Mouse (Mus musculus) myocyte (in vitro differentiated cells): Measurements from ENCODE around the gene Etv6. TPM values are rescaled to one million over a fixed set of nuclear protein-coding genes. Genes with fewer than 3 reads are reported as not detected.

Source experiments
- H3K27me3 ChIP-seq: one replicate; pipeline ENCODE4 v1.6.1; 2011; ENCODE audit not compliant: control insufficient read depth, insufficient read depth, insufficient read length
- H3K36me3 ChIP-seq: one replicate; pipeline ENCODE4 v1.6.1; 2011; ENCODE audit not compliant: control insufficient read depth, insufficient read depth
- H3K4me2 ChIP-seq: one replicate; pipeline ENCODE4 v1.6.1; 2011; ENCODE audit warnings: low read depth, control low read depth
- H3K4me3 ChIP-seq: one replicate; pipeline ENCODE4 v1.5.1; 2011; ENCODE audit warnings: mild to moderate bottlenecking, control low read depth, moderate library complexity
- H3K79me2 ChIP-seq: one replicate; pipeline ENCODE4 v1.6.1; 2011; ENCODE audit not compliant: control insufficient read depth, insufficient read depth
- H3ac ChIP-seq: one replicate; pipeline ENCODE4 v1.6.1; 2011; ENCODE audit not compliant: control insufficient read depth, insufficient read length
- CEBPB ChIP-seq: IDR thresholded peaks from 2 replicates; pipeline ENCODE4 v1.6.1; 2011; ENCODE audit warnings: mild to moderate bottlenecking, moderate library complexity; ENCODE audit not compliant: poor library complexity, insufficient read depth, severe bottlenecking
- E2F4 ChIP-seq: IDR thresholded peaks from one replicate; pipeline ENCODE4 v1.6.1; 2011; ENCODE audit warnings: mild to moderate bottlenecking, control low read depth, moderate library complexity; ENCODE audit not compliant: insufficient read depth
- MAX ChIP-seq: IDR thresholded peaks from one replicate; pipeline ENCODE4 v1.6.1; 2011; ENCODE audit warnings: low read depth, mild to moderate bottlenecking, control low read depth
- MYOD1 ChIP-seq, 3 experiments: IDR thresholded peaks; one replicate each; pipeline ENCODE4 v1.6.1; 2011; ENCODE audit warnings: control low read depth in 2 of 3, low read depth in 2 of 3, mild to moderate bottlenecking in 2 of 3, moderate library complexity in 1 of 3; ENCODE audit not compliant: insufficient read length in 2 of 3, control insufficient read depth in 1 of 3
- MYOG ChIP-seq, 3 experiments: IDR thresholded peaks; one replicate each; pipeline ENCODE4 v1.6.1; 2011; ENCODE audit warnings: control low read depth in 2 of 3, low read depth in 2 of 3, mild to moderate bottlenecking in 2 of 3; ENCODE audit not compliant: insufficient read length in 2 of 3, control insufficient read depth in 1 of 3, insufficient read depth in 1 of 3
- POLR2A ChIP-seq: IDR thresholded peaks from one replicate; pipeline ENCODE4 v1.6.1; 2011; ENCODE audit warnings: low read depth, mild to moderate bottlenecking, control low read depth, moderate library complexity; ENCODE audit not compliant: insufficient read length
- POLR2AphosphoS2 ChIP-seq: IDR thresholded peaks from one replicate; pipeline ENCODE4 v1.6.1; 2011; ENCODE audit warnings: low read depth, control low read depth; ENCODE audit not compliant: insufficient read length
- REST ChIP-seq: IDR thresholded peaks from one replicate; pipeline ENCODE4 v1.6.1; 2011; ENCODE audit warnings: mild to moderate bottlenecking, control low read depth, moderate library complexity; ENCODE audit not compliant: insufficient read depth, insufficient read length
- SRF ChIP-seq: IDR thresholded peaks from one replicate; pipeline ENCODE4 v1.6.1; 2011; ENCODE audit warnings: low read depth; ENCODE audit not compliant: control insufficient read depth, insufficient read length
- TCF12 ChIP-seq: IDR thresholded peaks from one replicate; pipeline ENCODE4 v1.6.1; 2011; ENCODE audit warnings: mild to moderate bottlenecking, control low read depth; ENCODE audit not compliant: poor library complexity, insufficient read depth, severe bottlenecking
- TCF3 ChIP-seq: IDR thresholded peaks from one replicate; pipeline ENCODE4 v1.6.1; 2011; ENCODE audit warnings: low read depth, control low read depth; ENCODE audit not compliant: insufficient read length
- USF1 ChIP-seq: IDR thresholded peaks from one replicate; pipeline ENCODE4 v1.6.1; 2011; ENCODE audit warnings: low read depth, mild to moderate bottlenecking, control low read depth, moderate library complexity
- polyA plus RNA-seq: library from polyadenylated mRNA; unstranded; fragments of >200 nt; fragmentation: generic; extraction: Trizol; gene quantifications from one replicate; pipeline ENCODE4 v1.2.1, GENCODE M21; 2012; ENCODE audit warnings: missing spikeins

Gene Etv6
- polyA plus RNA-seq, 1 experiment = 6.8 TPM

DNA sequence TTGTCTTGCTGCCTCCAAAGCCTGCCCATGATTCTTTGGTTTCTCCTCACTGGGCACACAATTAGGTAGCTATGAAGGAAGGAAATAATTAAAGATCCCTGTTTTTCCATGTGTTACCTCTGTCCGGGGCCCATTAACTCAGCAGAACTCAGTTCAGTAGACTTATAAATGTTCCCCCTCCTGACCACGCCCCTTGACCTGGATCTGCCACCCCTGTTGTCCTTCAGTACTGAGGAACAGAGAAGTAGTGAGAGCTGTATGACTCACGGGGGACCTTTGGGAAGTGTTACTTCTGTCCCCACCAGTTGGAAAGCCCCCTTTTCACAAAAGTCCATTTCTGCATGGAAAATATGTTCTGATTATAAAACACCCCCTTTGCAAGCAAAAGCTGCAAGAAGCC is 226.4 kb downstream of the Etv6 start:
- H3K4me2 ChIP-seq = no peak overlapping the region
- no peaks in the 10 kb centered on the region for H3K27me3 ChIP-seq
- H3K79me2 ChIP-seq = no peaks in the 10 kb centered on the region
- TF ChIP-seq CEBPB (no peak), POLR2A (no peak), POLR2AphosphoS2 (no peak), SRF (no peak)
- no peak overlapping the region for H3K4me3 ChIP-seq
- peaks cover 15% of the 10 kb centered on the region for H3K36me3 ChIP-seq
- H3ac ChIP-seq = no peak overlapping the region

- H3ac ChIP-seq = no peak overlapping the region
- TF ChIP-seq POLR2A (no peak), USF1 (no peak), MYOD1 (IDR thresholded peaks at IDR 0.05; ENCODE audit: control insufficient read depth in 1 of 3, insufficient read length in 2 of 3, low read depth in 2 of 3) (no peak), TCF12 (no peak), E2F4 (no peak), CEBPB (no peak), SRF (no peak), POLR2AphosphoS2 (no peak), MYOG (IDR thresholded peaks at IDR 0.05; ENCODE audit: control insufficient read depth in 1 of 3, insufficient read depth in 1 of 3, insufficient read length in 2 of 3, low read depth in 2 of 3) (no peak), TCF3 (no peak), MAX (no peak), REST (no peak)
- no peaks in the 10 kb centered on the region for H3K79me2 ChIP-seq
- H3K27me3 ChIP-seq = no peaks in the 10 kb centered on the region
- H3K4me3 ChIP-seq = no peak overlapping the region
- H3K36me3 ChIP-seq = peaks cover 19% of the 10 kb centered on the region
- no peak overlapping the region for H3K4me2 ChIP-seq
These were observed 226.9 kb downstream of the Etv6 start for GRCm38 (mm10) chr6:134262383-134262782.

- peak overlapping the region; percentile 50 for H3K4me2 ChIP-seq
- no peak overlapping the region for H3ac ChIP-seq
- H3K36me3 ChIP-seq = peaks cover 17% of the 10 kb centered on the region
- no peaks in the 10 kb centered on the region for H3K79me2 ChIP-seq
- TF ChIP-seq MAX (no peak), TCF12 (no peak)
- no peaks in the 10 kb centered on the region for H3K27me3 ChIP-seq
- no peak overlapping the region for H3K4me3 ChIP-seq
These were observed 227.6 kb downstream of the Etv6 start for GRCm38 (mm10) chr6:134262911-134263607.

GRCm38 (mm10) chr6:134273884-134274283 is 238.4 kb downstream of the Etv6 start:
- Histone ChIP-seq H3K79me2 (no peaks in the 10 kb centered on the region), H3K4me2 (no peak overlapping the region), H3ac (no peak overlapping the region), H3K27me3 (no peaks in the 10 kb centered on the region), H3K36me3 (no peaks in the 10 kb centered on the region), H3K4me3 (no peak overlapping the region)
- TF ChIP-seq TCF12 (no peak), E2F4 (no peak), TCF3 (no peak)

DNA sequence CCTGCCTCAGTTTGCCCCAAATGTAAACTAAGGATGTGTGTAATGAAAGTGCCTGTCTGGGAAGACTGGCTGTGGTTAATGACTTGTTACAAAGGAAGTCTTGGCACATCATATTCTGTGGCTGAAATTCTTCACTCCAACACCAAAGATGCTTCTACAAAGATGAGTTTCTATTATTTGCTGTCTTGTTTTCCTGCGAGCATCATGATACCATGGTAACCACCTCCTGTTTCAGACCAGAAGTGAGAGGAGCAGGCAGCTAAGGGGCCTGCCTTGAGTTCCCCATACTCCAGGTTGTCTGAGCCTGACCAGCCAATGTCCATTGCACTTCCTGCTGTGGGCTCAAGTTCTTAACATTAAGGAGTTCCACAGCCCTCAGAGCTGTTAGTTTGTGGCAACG is 241.5 kb downstream of the Etv6 start:
- Histone ChIP-seq H3K27me3 (no peaks in the 10 kb centered on the region), H3K36me3 (no peaks in the 10 kb centered on the region), H3K79me2 (no peaks in the 10 kb centered on the region), H3ac (no peak overlapping the region), H3K4me3 (no peak overlapping the region), H3K4me2 (no peak overlapping the region)
- no peak for TF ChIP-seq CEBPB
- TF ChIP-seq MYOG (IDR thresholded peaks at IDR 0.05; ENCODE audit: control insufficient read depth in 1 of 3, insufficient read depth in 1 of 3, insufficient read length in 2 of 3, low read depth in 2 of 3) = no peak
- no peak for TF ChIP-seq POLR2A
- TF ChIP-seq USF1 = no peak
- TF ChIP-seq MAX = no peak
- no peak for TF ChIP-seq TCF12
- TF ChIP-seq POLR2AphosphoS2 = no peak
- TF ChIP-seq SRF = no peak
- no peak for TF ChIP-seq REST
- no peak for TF ChIP-seq TCF3
- no peak for TF ChIP-seq MYOD1 (IDR thresholded peaks at IDR 0.05; ENCODE audit: control insufficient read depth in 1 of 3, insufficient read length in 2 of 3, low read depth in 2 of 3)
- TF ChIP-seq E2F4 = no peak
